Mouse (Mus musculus) CD4-positive helper T cell, adult 2 months (primary cell): ENCODE measurements around the gene Hsf4.

Source experiments
- DNase-seq: peaks from one replicate; pipeline ENCODE4 v3.0.0-alpha.2; 2012; ENCODE audit warnings: low read depth, missing footprints, low spot score

Gene Hsf4

GRCm38 (mm10) chr8:105304325-105305210 lies 35.0 kb downstream of the Hsf4 start:
- peak; percentile 60 for DNase-seq

GRCm38 (mm10) chr8:105305211-105306145 lies 35.9 kb downstream of the Hsf4 start, which contains the start of gene Elmo3:
Gene Elmo3, plus strand, starts transcription at chr8:105305601.
- peak; percentile 63 for DNase-seq

GRCm38 (mm10) chr8:105306146-105306691 lies 36.6 kb downstream of the Hsf4 start:
- DNase-seq = no peak

GRCm38 (mm10) chr8:105307670-105308069 lies 38.1 kb downstream of the Hsf4 start:
- DNase-seq = no peak

- no peak for DNase-seq
Observed at GRCm38 (mm10) chr8:105308428-105308827, 38.8 kb downstream of the Hsf4 start.

GRCm38 (mm10) chr8:105309142-105309847 lies 39.7 kb downstream of the Hsf4 start:
- DNase-seq = no peak

- no peak for DNase-seq
Observed at GRCm38 (mm10) chr8:105310118-105310517, 40.5 kb downstream of the Hsf4 start.

- DNase-seq = no peak
Observed at GRCm38 (mm10) chr8:105311718-105312117, 42.1 kb downstream of the Hsf4 start.

GRCm38 (mm10) chr8:105312891-105313481 lies 43.4 kb downstream of the Hsf4 start:
- no peak for DNase-seq

- no peak for DNase-seq
Observed at GRCm38 (mm10) chr8:105313622-105314402, 44.2 kb downstream of the Hsf4 start.

GRCm38 (mm10) chr8:105315073-105315769 lies 45.6 kb downstream of the Hsf4 start:
- DNase-seq = no peak

- DNase-seq = no peak
Observed at GRCm38 (mm10) chr8:105317941-105318340, 48.3 kb downstream of the Hsf4 start.

- DNase-seq = no peak
Observed at GRCm38 (mm10) chr8:105318662-105319190, 49.1 kb downstream of the Hsf4 start.

GRCm38 (mm10) chr8:105323183-105323582 lies 53.6 kb downstream of the Hsf4 start:
- no peak for DNase-seq
